Mouse (Mus musculus) ES-Bruce4 (cell line): ENCODE measurements around the gene Med25. TPM values are rescaled to one million over a fixed set of nuclear protein-coding genes. Genes with fewer than 3 reads are reported as not detected.

Experiments
- H3K27ac ChIP-seq: 2 replicates; pipeline ENCODE4 v1.5.1; 2012; ENCODE audit warnings: low read length, inconsistent platforms; ENCODE audit not compliant: insufficient read depth
- H3K27me3 ChIP-seq: 2 replicates; pipeline ENCODE4 v1.6.1; 2012; ENCODE audit warnings: mild to moderate bottlenecking, low read length, inconsistent platforms; ENCODE audit not compliant: control insufficient read depth, poor library complexity, insufficient read depth, severe bottlenecking
- H3K36me3 ChIP-seq: 2 replicates; pipeline ENCODE4 v1.6.1; 2012; ENCODE audit warnings: inconsistent platforms, mild to moderate bottlenecking, low read length, moderate library complexity; ENCODE audit not compliant: control insufficient read depth, poor library complexity, insufficient read depth, severe bottlenecking
- H3K4me1 ChIP-seq: one replicate; pipeline ENCODE4 v1.8.1; 2011; ENCODE audit warnings: low read length; ENCODE audit not compliant: control insufficient read depth, insufficient read depth
- H3K4me3 ChIP-seq: 2 replicates; pipeline ENCODE4 v1.5.1; 2011; ENCODE audit warnings: low read depth, mild to moderate bottlenecking, low read length
- H3K9ac ChIP-seq: 2 replicates; pipeline ENCODE4 v1.6.1; 2012; ENCODE audit warnings: low read depth, mild to moderate bottlenecking, inconsistent platforms; ENCODE audit not compliant: poor library complexity, severe bottlenecking
- H3K9me3 ChIP-seq: replicated peaks from 2 replicates; pipeline ENCODE4 v1.6.1; 2012; ENCODE audit warnings: mild to moderate bottlenecking, low read length, inconsistent platforms; ENCODE audit not compliant: control insufficient read depth, poor library complexity, insufficient read depth, severe bottlenecking
- CTCF ChIP-seq: IDR thresholded peaks from one replicate; pipeline ENCODE4 v1.8.1; 2011; ENCODE audit warnings: low read depth, low read length
- EP300 ChIP-seq: IDR thresholded peaks from 2 replicates; pipeline ENCODE4 v1.6.1; 2011; ENCODE audit warnings: low read depth, low read length; ENCODE audit not compliant: insufficient read depth
- POLR2A ChIP-seq: IDR thresholded peaks from one replicate; pipeline ENCODE4 v1.8.1; 2011; ENCODE audit warnings: low read length; ENCODE audit not compliant: insufficient read depth
- polyA plus RNA-seq: library from polyadenylated mRNA; stranded (reverse); fragments of >200 nt; gene quantifications from 2 replicates; pipeline ENCODE4 v1.2.4, GENCODE M21; 2011; ENCODE audit warnings: low read depth; ENCODE audit not compliant: missing spikeins, insufficient read depth, insufficient read length

The Med25 gene
- polyA plus RNA-seq, 1 experiment: 54.0 TPM

DNA sequence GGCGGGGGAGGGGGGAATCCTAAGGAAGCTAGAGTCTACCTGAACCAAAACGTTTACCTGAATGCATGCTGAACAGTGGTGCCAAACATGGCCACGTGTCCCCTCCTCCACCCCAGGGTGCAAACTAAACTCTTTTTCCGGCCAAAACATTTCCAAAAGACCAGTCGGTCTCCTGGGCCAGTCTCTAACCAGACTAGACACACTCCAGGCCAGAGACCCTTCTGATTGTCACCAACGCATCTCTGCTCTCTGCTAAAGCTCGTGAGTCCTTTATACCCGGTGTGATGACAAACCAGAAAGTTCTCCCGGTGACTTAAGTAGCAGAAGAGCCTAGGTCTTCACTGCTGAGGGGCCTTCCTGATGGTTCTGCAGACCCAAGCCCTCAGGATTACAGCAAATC lies 24.7 kb downstream of the Med25 start:
- H3K36me3 ChIP-seq: peaks cover 6% of the 10 kb centered on the region; the same call in 1 of the 2 replicates
- H3K9me3 ChIP-seq: no peaks in the 10 kb centered on the region
- H3K9ac ChIP-seq: no peak overlapping the region
- H3K4me3 ChIP-seq: no peak overlapping the region
- no peak overlapping the region for H3K27ac ChIP-seq
- TF ChIP-seq CTCF: no peak
- no peak for TF ChIP-seq EP300
- TF ChIP-seq POLR2A: no peak
- H3K4me1 ChIP-seq: peaks cover 2% of the 10 kb centered on the region
- no peaks in the 10 kb centered on the region for H3K27me3 ChIP-seq

- no peaks in the 10 kb centered on the region for H3K9me3 ChIP-seq
- H3K4me1 ChIP-seq: peaks cover 2% of the 10 kb centered on the region
- no peak for TF ChIP-seq CTCF
- no peak for TF ChIP-seq POLR2A
- no peak for TF ChIP-seq EP300
- no peak overlapping the region for H3K4me3 ChIP-seq
- H3K9ac ChIP-seq: 0 out of 2 replicates have a peak overlapping the region, but pooled peaks have one; percentile 3
- no peaks in the 10 kb centered on the region for H3K27me3 ChIP-seq
- no peak overlapping the region for H3K27ac ChIP-seq
- H3K36me3 ChIP-seq: peaks cover 11% of the 10 kb centered on the region; the same call in 1 of the 2 replicates
Measured at GRCm38 (mm10) chr7:44867010-44867702, 25.4 kb downstream of the Med25 start.

GRCm38 (mm10) chr7:44866276-44867009 lies 26.1 kb downstream of the Med25 start:
- TF ChIP-seq EP300 (no peak), CTCF (peak; percentile 39)
- Histone ChIP-seq H3K27me3 (no peaks in the 10 kb centered on the region), H3K4me3 (no peak overlapping the region), H3K9ac (no peak overlapping the region), H3K9me3 (no peaks in the 10 kb centered on the region), H3K27ac (no peak overlapping the region), H3K4me1 (peaks cover 2% of the 10 kb centered on the region), H3K36me3 (peaks cover 11% of the 10 kb centered on the region; the same call in 1 of the 2 replicates)

- Histone ChIP-seq H3K36me3 (peaks cover 11% of the 10 kb centered on the region; the same call in 1 of the 2 replicates), H3K27me3 (no peaks in the 10 kb centered on the region), H3K27ac (no peak overlapping the region), H3K9me3 (no peaks in the 10 kb centered on the region), H3K4me1 (peaks cover 2% of the 10 kb centered on the region), H3K9ac (no peak overlapping the region), H3K4me3 (no peak overlapping the region)
- TF ChIP-seq POLR2A (no peak), CTCF (no peak), EP300 (no peak)
Measured at GRCm38 (mm10) chr7:44864595-44865542, 27.6 kb downstream of the Med25 start.

- H3K4me1 ChIP-seq: peaks cover 2% of the 10 kb centered on the region
- no peaks in the 10 kb centered on the region for H3K9me3 ChIP-seq
- no peak overlapping the region for H3K9ac ChIP-seq
- peaks cover 11% of the 10 kb centered on the region; the same call in 1 of the 2 replicates for H3K36me3 ChIP-seq
- TF ChIP-seq EP300 (no peak), POLR2A (no peak), CTCF (no peak)
- H3K27ac ChIP-seq: no peak overlapping the region
- no peak overlapping the region for H3K4me3 ChIP-seq
- H3K27me3 ChIP-seq: no peaks in the 10 kb centered on the region
Measured at GRCm38 (mm10) chr7:44863982-44864494, 28.5 kb downstream of the Med25 start.
